Mouse (Mus musculus): ENCODE measurements at regions not wholly inside any gene's neighbourhood (a gene's known extent, or its start where the extent isn't known, plus 50 kb on each side); places are given as distances from the start of the nearest gene placed in this dataset.

DNA sequence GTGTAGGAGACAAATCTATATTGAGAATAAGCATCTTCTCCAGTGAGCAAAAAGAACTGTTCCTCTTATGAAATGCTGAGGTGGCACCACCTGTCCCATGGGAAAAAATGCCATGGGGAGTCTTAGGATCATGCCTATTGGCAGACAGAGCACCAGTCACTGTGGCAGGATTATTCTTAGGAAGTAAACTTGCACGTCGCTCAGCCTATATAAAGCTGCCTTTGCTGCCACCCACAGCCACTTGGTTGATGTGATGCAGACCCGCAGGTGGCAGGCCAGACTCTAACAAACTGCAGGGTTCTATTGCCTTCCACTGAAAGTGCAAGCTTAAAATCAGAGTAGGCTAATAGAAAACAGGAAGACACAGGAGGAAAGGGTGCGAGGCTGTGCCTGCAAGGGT is 126.7 kb downstream of the Gm826 start:
- no peak for DNase-seq (ENCODE audit: extremely low spot score, low spot score)

DNA sequence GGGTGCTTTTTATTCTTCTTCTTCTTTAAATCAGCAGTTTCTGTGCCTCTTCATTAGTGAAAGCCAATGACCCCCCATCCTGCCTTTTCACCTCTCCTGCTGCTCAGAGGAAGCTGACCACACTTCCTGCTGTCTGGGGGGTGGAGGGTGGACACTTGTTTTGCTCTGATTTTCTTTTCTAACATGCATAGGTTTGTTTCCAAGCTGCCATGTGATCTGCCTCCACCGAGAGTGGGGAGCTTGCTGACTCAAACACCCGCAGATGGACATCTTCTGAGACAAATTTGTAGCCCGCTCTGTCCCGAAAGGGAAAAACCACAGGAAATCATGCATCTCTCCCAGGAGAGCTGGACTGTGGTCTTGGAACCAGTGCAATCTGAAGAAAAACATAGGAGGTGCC is 141.3 kb downstream of the Gm826 start:
- DNase-seq (ENCODE audit: extremely low spot score, low spot score) = no peak

DNA sequence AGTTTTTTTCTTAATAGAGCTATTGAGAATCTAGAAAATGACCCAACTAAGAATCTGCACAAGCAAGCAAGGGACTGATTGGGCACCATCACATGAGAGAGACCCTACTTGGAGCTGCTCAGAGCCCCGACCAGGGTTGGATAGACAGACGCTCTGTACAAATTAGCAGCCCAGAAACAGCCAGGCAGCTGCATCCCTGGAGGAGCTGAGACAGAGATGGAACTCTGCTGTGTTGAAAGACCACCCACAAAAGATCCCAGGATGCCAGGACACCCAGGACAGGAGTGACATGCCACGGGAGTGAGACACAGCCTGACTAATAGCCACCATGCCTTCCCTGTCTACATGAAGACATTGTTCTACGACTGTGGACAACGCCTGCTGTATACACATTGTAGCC is 147.9 kb downstream of the Gm826 start:
- DNase-seq (ENCODE audit: extremely low spot score, low spot score) = no peak

DNA sequence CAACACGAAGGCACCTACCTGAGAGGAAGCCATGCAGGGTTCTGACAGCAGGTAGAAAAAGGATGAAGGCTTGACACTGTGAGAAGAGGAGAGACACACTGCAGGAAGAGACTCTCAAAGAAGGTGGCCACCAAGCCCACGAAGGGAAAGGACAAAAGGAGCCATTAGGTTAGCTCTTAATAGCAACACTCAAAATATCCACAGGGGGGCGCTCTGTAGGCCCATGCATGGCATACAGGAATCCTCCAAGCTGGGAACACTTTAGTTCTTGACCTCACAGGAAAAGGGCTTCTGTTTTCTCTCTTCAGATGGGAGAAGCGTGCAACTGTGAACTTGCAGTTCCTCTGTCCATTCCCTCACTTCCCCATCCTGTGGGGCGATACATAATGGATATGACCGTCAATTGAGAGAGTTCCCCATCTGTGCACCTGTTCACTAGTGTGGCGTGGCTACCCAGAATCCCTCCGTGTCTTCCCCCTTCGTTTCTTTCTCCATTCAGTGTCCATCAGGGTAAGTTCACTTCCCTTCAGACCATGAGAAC is 162.9 kb downstream of the Gm826 start:
- no peak for DNase-seq (ENCODE audit: extremely low spot score, low spot score)

DNA sequence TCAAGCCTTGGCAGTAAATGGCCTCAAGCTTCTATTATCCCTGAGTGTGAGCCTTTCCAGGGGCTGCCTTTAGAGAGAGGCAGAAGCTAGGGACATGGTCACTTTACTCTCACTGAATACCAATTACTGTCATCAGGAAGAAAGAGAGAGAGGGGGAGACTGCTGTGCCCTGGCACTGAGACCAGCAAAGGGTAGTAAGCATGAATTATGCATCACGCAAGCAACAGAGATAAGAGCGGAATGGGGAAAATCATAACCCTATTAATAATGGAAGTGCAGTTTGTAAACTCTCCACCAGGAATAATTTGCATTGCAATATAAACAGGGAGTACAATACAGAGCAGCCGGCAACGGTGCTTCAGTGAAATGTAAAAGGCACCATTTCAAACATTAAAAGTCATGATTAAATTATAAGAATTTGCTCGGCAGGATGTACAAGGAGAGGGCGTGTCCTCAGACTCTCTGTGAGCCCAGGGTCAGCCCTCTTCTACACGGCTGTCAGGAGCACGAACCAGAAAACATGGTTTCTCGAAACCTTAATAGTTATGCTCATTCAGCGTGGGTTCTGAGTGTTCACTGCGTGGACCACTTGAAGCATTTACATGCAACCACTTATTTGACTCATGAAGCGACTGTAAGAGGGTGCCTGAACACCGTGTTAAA is 175.2 kb downstream of the Gm826 start:
- DNase-seq (ENCODE audit: extremely low spot score, low spot score) = no peak

DNA sequence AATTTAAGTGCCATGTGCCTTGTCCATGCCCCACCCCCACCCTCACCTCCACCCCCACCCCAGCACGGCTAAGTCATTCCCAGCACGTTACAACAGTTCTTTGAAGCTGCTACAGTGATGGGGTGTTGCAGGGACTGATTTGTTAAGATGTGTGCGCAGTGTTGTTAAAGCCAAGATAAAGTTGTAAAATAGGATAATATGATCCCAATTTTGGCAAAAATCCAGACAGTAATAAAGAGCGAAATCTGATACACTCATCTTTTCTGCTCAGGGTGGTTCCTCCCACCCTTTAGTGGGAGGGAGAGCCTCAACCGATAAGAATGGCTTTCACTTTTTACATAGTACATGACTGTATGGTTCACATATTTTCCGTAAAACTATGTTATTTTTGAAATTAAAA is 180.2 kb downstream of the Gm826 start:
- no peak for DNase-seq (ENCODE audit: extremely low spot score, low spot score)

DNA sequence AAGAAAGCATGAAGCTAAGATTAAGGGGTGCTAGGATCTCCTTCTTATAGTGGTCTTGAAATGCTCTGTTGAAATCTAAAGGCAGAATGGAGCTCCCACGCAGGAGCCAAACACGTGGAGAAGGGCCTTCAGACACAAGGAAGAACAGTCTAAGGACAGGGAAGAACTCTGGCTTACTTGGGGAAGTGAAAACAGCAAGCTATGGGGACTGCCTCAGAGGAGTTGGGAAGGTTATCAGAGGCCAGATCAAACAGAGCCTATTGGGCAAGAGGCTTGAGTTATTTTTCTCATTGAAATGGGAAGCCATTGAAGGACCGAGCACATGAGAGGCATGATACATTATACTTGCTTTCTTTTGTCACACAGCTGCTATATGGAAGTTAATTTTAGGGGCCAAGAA is 181.9 kb downstream of the Gm826 start:
- DNase-seq (ENCODE audit: extremely low spot score, low spot score) = no peak

DNA sequence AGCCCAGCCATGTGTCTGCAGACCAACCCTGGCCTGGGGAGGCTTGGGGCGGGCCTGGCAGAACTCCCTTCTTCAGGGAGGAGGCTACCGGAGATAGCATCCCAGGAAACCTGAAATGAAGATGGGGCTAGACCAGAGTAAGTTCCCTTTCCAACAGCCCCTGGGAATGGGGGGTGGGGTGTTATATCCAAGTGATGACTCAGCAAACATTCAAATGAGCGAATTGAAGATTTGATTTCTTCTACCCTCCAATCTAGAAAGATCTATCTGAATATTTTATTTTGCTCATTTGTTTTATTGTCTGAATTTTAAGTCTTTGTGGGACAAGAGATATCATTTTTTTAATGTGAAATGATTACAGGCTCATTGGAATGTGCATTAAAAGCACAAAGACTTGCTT is 185.0 kb downstream of the Gm826 start:
- DNase-seq (ENCODE audit: extremely low spot score, low spot score) = no peak

DNA sequence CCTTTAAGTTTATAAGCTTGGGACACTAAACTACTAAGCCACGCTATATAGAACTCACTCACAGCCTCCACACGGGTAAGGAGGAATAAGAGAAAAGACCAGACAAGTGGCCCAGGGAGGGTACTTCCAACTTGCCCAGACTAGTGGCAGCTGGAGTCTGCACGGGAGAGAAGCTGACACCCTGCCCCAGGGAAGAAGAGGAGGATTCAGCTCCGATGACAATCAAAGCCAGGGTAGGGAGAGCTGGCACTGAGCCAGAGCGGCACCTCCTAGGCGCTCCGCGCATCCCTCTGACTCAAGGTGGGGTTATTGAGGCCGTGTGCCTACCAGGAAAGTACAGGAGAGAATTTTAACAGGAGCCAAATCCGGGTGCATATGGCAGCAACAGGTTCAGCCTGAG is 185.4 kb downstream of the Gm826 start:
- DNase-seq (ENCODE audit: extremely low spot score, low spot score) = no peak

DNA sequence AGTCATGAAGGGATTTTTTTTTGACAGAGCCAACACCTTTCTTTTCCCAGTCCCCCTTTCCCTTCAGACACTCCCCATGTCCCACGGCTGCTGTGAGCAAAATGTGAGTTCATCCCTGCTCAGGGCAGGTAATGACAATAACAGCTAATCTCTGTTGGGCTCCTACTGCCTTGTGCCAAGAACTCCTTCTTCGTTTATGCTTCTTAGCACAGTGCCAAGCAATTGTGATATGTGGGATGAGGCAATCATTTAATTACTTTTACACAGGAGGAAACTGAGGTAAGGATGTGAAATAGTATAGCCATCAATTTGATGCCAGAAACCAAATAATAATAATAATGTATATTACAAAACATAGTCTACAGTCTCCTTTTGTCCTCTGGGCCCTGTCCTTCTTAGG is 185.9 kb downstream of the Gm826 start:
- no peak for DNase-seq (ENCODE audit: extremely low spot score, low spot score)

DNA sequence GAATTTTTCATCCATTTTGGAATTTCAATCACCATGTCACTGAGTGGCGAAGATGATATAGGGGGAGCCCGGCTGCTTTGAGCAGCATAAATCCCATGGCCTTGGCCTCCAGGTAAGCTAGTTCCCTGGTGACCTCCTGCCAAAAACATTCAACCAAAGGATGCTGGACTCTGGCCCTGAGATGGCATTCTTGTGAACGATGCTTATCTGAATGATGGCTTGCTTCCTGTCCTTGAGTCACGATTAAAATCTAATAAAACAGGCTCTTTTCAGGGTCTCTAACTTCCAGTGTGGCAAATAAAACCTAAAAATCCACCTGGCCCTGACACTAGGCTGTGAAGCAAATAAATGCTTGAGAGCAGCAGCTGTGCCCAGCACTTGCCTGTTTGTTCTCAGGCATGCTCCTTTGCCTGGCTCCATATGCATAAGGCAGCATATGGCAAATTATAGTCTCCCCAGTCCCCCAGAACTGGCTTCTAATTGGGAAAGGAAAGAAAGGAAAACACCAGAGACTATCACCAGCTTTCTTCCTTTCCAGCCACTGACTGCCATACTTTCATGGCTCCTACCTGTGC is 193.7 kb downstream of the Gm826 start:
- DNase-seq (ENCODE audit: extremely low spot score, low spot score) = no peak

DNA sequence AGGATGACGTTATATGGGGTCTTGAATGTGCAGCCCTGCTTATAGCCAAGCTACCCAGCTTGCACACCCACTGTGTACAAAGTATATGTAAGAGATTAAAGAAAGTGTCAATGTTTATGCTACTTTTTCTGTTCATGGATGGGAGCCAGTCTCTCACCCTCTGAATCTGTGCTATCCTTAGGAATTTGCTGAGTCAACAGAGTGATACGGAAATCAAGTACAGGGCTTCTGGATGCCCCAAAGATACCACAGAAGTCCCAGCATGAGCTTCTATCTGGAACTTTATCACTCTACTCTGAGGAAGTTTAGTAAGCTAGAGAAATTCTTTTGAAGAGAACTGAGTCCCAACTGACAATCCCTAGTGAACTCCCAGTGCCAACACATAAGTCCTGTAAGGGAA is 195.9 kb downstream of the Gm826 start:
- DNase-seq (ENCODE audit: extremely low spot score, low spot score) = no peak

DNA sequence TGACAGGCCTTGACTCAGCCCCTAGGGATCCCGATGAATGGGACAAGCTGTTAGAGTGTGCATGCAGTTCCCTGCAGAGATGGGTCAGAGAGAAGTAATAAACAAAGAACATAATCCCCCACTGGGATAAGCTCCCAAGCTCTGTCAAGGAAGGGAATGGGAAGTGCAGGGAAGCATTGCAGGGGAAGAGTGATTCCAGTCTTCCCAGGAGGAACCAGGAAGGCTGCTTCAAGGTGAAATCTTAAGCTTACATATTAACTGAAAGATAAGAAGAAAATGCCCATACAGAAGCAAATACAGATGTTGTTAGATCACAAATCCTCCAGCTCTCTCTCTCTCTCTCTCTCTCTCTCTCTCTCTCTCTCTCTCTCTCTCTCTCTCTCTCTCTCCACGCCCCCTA is 202.2 kb downstream of the Gm826 start:
- DNase-seq (ENCODE audit: extremely low spot score, low spot score) = no peak

DNA sequence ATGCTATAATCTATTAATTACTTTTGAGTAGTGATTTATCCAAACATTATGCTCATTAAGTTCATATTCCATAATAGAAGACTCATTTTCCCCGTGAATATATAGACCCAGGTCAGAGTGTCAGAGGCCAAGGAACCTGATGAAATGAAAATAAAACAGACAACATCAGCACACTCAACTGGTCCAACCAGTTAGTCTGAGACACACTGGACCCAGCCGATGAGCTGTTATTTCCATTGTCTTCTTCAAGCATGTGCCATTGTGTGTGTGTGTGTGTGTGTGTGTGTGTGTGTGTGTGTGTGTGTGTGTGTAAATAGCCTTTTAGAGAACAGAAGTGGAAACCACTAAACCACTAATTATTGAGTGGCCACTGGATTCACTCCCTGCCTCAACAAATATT is 202.6 kb downstream of the Gm826 start:
- DNase-seq (ENCODE audit: extremely low spot score, low spot score) = no peak

DNA sequence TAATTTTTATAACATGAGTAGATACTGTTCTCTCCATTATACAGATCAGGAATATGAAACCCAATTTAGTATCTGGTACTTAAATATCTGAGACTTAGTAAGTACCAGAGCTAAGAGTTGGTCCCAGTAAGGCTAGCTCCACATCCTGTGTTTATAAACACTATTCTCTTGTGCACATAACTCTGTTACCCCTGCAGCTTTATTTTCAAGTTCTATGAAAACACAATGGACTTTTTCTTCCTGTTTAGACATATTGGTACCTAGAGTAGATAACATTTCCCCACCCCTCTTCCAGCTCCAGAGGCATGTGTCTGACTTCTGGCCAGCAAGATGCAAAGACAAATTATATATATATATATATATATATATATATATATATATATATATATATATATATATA is 216.8 kb downstream of the Gm826 start:
- no peak for DNase-seq (ENCODE audit: extremely low spot score, low spot score)

DNA sequence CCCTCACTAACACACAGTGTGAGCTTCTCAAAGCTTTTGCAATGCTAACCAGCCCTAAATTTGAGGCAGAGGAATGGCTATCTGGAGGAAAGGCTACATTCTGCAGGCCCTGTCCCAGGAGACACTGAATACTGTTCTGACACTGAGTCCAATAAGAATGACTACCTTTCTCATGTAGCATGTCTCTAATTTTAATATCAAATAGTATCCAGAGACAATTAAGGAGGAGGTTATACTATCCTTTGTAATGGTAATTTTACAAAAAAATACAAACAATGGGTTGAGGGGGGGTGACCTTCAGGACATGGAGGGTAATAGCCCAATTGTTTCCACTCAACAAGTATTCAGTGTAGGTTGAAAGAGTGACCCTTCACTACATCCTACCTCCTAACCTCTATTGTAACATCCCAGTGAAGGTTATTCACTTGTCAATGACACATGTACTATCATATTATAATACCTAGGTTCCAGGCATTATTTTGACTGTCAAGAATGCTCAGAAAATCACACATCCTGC is 222.7 kb downstream of the Gm826 start:
- no peak for DNase-seq (ENCODE audit: extremely low spot score, low spot score)

DNA sequence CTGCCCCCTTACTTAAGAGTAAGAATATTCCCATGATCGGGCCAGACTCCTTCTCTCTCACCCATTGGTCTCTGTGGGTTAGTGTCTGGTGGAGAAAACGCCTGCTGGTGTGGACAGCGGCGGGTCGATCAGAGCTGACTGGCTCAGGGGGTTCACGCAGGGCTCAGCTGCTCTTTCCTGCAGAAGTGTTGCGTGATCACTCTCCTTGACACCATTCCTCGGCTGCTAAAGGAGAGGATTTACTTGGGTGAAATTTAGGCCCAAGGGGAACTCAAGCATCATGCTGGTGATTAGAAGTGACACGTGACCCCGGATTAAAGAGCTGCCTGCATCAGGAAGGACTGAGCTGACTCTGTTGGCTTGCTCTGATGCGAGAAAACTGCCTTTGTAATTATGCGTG is 240.9 kb downstream of the Gm826 start:
- no peak for DNase-seq (ENCODE audit: extremely low spot score, low spot score)

DNA sequence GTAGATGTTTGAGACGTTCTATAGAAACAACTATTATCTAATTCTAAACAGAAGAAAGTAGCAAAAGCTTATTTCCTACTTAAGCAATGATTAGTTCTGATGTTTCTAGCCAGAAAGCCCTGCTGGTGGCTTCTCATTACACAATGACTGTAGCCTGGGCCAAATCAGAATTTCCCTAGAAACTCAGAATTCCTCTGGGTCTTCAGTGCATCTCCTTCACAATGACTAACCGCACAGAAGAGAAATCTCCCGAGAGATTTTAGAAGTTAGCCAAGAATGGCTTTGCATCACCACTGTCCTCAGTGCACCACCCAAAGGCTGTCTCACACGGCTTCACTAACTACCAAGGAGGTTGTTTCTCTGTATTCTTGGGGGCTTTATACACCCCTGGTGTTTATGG is 248.0 kb downstream of the Gm826 start:
- DNase-seq (ENCODE audit: extremely low spot score, low spot score) = no peak

DNA sequence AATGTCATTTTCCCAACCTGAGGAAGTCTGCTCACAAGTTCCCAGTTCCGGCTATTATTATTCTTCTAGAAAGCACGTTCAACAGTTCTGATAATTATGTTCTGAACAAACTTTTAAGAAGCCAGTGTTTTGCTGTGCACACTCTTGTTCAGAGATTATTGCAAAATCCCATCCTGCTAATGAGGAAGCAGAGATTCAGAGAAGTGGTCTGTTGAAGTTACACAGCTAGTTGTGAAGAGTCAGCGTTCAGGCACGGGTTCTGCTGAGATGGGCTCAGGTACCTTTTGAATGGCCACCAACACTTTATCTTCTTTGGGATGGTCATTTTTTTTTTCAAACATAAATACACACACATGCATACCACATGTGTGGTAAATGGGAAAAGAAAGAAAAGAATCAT is 250.3 kb downstream of the Gm826 start:
- DNase-seq (ENCODE audit: extremely low spot score, low spot score) = no peak

DNA sequence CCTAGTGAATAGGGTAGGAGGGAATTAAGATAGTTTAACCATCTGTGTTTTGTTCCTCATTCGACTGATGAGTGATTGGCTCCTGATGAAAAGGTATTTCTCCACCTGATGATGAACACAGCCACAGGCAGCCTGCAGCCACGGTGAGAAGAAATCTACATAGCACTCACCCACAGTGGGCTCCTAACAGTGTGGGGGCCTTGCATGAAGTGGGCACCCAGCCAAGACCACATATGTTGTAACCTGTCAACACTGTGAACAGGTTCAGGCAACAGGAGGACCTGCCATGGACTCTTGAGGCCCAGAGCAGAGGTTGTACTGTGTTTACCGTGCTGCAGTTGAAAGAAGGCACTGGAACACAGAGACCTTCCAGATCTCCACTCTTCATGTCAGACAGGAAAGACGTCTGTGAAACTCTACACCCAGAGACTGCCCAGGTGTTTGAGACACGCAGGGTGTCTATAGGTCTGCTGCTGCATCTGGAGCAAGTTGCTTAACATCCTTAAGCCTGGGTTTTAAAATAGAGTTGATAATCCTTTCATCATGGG is 251.8 kb downstream of the Gm826 start:
- DNase-seq (ENCODE audit: extremely low spot score, low spot score) = no peak

DNA sequence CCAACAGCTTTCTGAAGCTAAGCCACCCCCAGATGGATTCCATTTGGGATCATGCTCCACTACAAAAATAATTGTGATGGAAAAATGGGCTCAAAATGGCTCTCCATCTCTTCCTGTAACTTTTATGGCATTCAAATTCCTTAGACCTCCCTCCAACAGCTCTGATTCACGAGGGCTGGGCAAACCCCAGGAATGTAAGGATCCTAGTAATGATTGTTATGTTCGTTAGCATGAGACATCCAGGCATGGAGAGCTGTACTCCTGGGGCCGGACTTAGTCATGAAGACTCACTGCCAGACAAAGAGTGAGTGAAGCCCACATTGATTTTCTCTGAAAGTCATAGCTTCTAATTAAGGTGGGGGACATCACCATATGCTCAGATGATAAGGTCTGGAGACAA is 258.3 kb downstream of the Gm826 start:
- DNase-seq (ENCODE audit: extremely low spot score, low spot score) = no peak

DNA sequence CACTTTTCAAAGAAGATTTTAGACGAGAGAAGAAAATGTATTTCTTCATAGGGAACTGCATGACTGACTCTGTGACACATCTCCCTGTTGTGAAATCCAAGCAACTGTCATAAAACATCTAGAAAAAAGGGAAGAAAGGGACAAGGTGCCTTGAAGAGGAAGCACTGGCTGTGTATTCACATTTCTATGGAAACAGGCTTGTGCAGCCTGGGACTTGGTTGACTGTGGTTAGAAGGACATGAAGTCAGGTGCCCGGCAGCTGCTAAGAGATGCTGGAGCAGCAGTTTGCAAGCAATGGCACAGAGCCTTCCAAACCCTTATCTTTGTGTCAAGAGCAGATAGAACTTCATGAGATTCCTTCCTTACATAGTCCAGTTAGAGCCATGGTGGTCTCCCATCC is 263.5 kb downstream of the Gm826 start:
- no peak for DNase-seq (ENCODE audit: extremely low spot score, low spot score)

DNA sequence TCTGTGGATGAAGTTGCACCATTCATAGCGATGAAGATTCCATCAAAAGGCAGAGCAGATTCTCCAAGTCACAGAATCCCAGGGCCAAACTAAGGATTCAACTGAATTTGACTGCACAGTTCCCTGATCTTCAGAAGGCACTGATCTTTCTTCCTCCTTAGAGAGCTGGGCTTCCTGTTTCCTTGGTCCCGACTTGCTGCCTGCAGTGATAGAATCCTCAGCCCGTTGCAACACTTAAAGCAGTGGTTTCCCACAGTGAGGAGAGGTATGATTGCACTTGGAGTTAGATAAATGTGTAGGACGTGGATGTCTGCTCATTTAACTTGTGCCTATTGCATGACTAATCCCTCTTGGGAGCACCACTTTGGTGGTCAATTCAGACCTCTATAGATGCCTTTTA is 265.2 kb downstream of the Gm826 start:
- no peak for DNase-seq (ENCODE audit: extremely low spot score, low spot score)
